Mouse (Mus musculus): ENCODE results near the gene Uap1.

DNA sequence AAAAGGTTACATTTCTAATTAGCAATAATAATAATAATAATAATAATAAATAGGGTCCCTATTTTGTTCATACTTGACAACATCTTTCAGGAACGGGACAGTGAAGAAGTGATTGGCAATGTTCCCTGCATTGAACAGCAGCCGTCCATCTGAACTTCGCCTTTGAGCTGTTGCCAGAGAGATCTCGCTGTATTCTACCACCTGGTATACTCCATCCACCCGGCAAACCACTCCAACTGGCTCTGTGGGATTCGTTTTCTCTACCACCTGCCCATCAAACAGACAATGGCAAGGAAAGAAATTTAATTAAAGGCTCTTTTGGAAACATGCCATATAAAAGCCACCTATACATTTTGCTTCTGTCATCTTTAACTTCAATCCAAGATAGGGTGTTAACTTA is 23.9 kb downstream of the Uap1 start:
- no peak for TF ChIP-seq CTCF (IDR thresholded peaks at IDR 0.05)
- TF ChIP-seq EP300 (IDR thresholded peaks at IDR 0.05): no peak

Measured in lung, postnatal 0 days (tissue).